8 mouse cellular contexts compared by ENCODE assay signal in the genomic region with DNA sequence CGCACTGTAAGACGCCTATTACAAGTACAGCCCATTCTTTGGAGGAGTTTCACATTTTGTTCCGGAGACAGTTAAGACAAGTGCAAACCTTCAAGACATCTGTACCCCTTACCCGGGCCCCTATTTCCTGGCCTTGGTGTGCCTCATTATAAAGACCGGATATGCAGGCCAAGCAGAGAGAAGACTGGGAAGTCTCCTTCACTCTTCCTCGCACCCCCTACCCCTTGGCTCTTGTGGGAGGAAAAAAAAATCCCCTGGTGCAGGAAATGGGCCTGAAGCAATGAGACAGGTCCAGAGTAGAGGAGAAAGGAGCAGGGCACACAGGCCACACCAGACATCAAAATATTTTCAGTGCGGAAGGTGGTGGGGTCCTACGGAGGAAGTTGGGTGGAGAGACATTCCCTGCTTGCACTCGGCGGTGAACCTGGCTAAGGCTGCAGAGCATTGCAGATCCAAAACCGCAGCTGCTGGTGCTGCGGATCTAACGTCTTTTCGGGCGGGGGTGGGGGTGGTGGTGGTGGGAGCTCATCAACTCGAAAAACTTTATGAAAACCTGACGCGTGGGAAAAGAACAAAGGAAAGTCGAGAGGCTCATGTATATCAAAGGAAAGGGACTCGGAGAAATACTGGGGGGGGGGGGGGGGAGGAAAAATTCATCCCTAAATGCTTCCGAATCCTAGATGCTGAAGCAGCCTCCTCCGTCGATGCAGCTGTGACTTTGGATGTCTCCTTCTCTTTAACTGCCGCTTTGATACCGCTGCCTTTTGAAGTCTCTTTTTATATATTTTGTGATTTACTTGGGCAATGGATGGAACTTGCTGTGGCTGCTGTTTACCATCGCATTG.
DNase-seq lines count a peak whose midpoint lies in the region; ATAC-seq lines count a peak whose summit lies in the region.

No protein-coding gene starts in this region.

- H3K9ac ChIP-seq in kidney, embryonic 15.5 days = peak overlapping the region; percentile 29

- WGBS in kidney, embryonic 15.5 days = 5% methylated on average over 26 of the region's 26 CpGs

- ATAC-seq in kidney, embryonic 15.5 days (replicated peaks; ENCODE audit: low FRiP score) = peak; percentile 74
- no peak for ATAC-seq in erythroid progenitor cell, adult 5-6 weeks (replicated peaks; ENCODE audit: low FRiP score, poor library complexity, severe bottlenecking)

- peak overlapping the region; percentile 67 for H3K4me2 ChIP-seq in kidney, embryonic 15.5 days

- peak overlapping the region; percentile 77 for H3K27ac ChIP-seq in brown adipose tissue, adult 24 weeks (replicated peaks; ENCODE audit: low read depth, low read length)
- H3K27ac ChIP-seq in kidney, embryonic 15.5 days = peak overlapping the region; percentile 76

- no peaks in the 10 kb centered on the region for H3K36me3 ChIP-seq in kidney, embryonic 15.5 days

- peak overlapping the region; percentile 60 for H3K4me3 ChIP-seq in brown adipose tissue, adult 24 weeks (ENCODE audit: insufficient read depth, low read depth, low read length)
- H3K4me3 ChIP-seq in kidney, embryonic 15.5 days (replicated peaks) = peak overlapping the region; percentile 48

- H3K4me1 ChIP-seq in brown adipose tissue, adult 24 weeks (ENCODE audit: control insufficient read depth, insufficient read depth, insufficient read length, low read length) = 0 out of 2 replicates have a peak, but pooled peaks cover 5% of the 10 kb centered on the region
- peaks cover 14% of the 10 kb centered on the region for H3K4me1 ChIP-seq in kidney, embryonic 15.5 days

- H3K27me3 ChIP-seq in kidney, embryonic 15.5 days = no peaks in the 10 kb centered on the region

- DNase-seq in cerebellum, postnatal 10 days = peak; percentile 38 to 42
- no peak for DNase-seq in cerebellum, adult 8-10 months
- peak; percentile 30 for DNase-seq in heart, adult 8-10 months (ENCODE audit: low spot score)
- DNase-seq in lung, postnatal 14 days = peak; percentile 22
- DNase-seq in retina, postnatal 1 day = peak; percentile 45

- no peaks in the 10 kb centered on the region for H3K9me3 ChIP-seq in kidney, embryonic 15.5 days (replicated peaks)
